1 mouse cellular context compared by ENCODE assay signal in the genomic region with DNA sequence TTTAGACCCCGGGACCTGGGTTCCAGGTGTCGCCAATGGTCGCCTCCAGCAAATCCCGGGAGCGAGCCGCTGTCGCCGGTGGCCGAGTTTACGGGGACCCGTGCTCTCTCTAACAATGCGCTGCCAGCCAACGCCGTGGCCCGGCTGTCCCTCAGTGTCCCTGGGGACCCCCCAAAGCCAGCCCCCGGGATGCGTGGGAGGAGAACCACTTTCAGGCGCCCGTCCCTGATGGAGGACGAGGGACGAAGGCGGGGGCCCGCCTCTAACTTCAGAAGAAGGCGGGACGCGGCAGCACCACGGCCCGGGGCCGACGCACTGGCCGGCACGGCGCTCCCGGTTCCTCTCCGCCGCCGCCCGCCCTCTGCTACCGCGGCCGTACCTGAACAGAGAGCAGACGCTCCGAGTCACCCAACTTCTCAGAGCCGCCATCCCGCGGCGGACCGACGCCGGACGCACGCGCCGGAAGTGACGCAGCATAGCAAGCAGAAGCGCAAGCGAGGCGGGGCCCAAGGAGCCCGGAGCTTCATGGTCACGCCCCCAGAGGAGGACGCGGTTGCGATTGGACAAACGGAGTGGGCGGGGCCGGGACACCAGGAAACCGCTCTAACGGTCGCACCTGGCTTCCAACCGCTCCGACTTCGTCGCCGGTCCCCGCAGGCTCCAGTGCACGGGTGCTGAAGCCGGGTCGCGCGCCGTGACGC.
TF ChIP-seq lines count a peak whose summit lies in the region.

Diablo (minus strand) TSS at position 485 of the 701 bp plus-strand sequence.

TF ChIP-seq in myocyte, 11 proteins besides CTCF, POLR2A, EP300 and RAD21 (continued from another document):
- TF ChIP-seq TCF3 (IDR thresholded peaks at IDR 0.05; ENCODE audit: insufficient read length, low read depth): no peak
- TF ChIP-seq MAX (IDR thresholded peaks at IDR 0.05; ENCODE audit: low read depth): no peak
- TF ChIP-seq REST (IDR thresholded peaks at IDR 0.05; ENCODE audit: insufficient read depth, insufficient read length): no peak
- TF ChIP-seq CEBPB (IDR thresholded peaks at IDR 0.05; ENCODE audit: insufficient read depth, poor library complexity, severe bottlenecking): no peak
- TF ChIP-seq POLR2AphosphoS2 (IDR thresholded peaks at IDR 0.05; ENCODE audit: insufficient read length, low read depth): peak; percentile 80
- no peak for TF ChIP-seq E2F4 (IDR thresholded peaks at IDR 0.05; ENCODE audit: insufficient read depth)
